Mouse (Mus musculus) Patski (cell line): Measurements from ENCODE around the gene Tmem164. TPM values are rescaled to one million over a fixed set of nuclear protein-coding genes. Genes with fewer than 3 reads are reported as not detected.

Experiments
- ATAC-seq: fragments of 100-300 bp; one replicate; pipeline ENCODE4 v1.8.0; 2021
- CTCF ChIA-PET: fragments of 350-600 bp; sonication (Branson Sonifier 250); formaldehyde crosslinking; loops from one replicate; lab custom pipeline; 2022; ENCODE audit warnings: inconsistent platforms; lab: Charles Lee
- POLR2A ChIA-PET: fragments of 350-600 bp; sonication (Branson Sonifier 250); formaldehyde crosslinking; loops from one replicate; lab custom pipeline; 2022; ENCODE audit warnings: antibody characterized with exemption, inconsistent platforms; lab: Charles Lee
- DNase-seq: peaks from one replicate; pipeline ENCODE4 v3.0.0-alpha.2; 2011; ENCODE audit warnings: low read depth, low spot score
- H3K27me3 ChIP-seq: fragments of 371-371 bp; one replicate; pipeline ENCODE4 v1.5.1; 2021
- CTCF ChIP-seq: fragments of 100-300 bp; IDR thresholded peaks from one replicate; pipeline ENCODE4 v1.5.1; 2021
- in situ Hi-C: fragments of 300-500 bp; cut with MboI; formaldehyde crosslinking; loops from 3 replicates; pipeline ENCODE4 v1.11.1; 2018; ENCODE audit warnings: low pct_unique_long_range_greater_than_20kb, mixed read lengths
- polyA plus RNA-seq: library from polyadenylated mRNA; unstranded; gene quantifications from one replicate; pipeline ENCODE4 v1.2.3, GENCODE M21; 2021

Gene Tmem164
- polyA plus RNA-seq, 1 experiment from 2014 or later, result 39.1 TPM

- ATAC-seq, result no peak
- in situ Hi-C loops, result no loop called here
- H3K27me3 ChIP-seq, result peaks cover 3% of the 10 kb centered on the region
- DNase-seq, result no peak
- ChIA-PET CTCF (interaction anchor here (1.2 kb wide), 3 partner anchors 9 to 15 kb away, joined by 4 to 5 read pairs (median 4); no protein-coding TSS in a partner anchor), POLR2A (no interaction called here)
- TF ChIP-seq CTCF, result no peak
These were observed 27.1 kb downstream of the Tmem164 start for GRCm38 (mm10) chrX:142708257-142708656.

- DNase-seq, result no peak
- in situ Hi-C loops, result no loop called here
- no peak for TF ChIP-seq CTCF
- H3K27me3 ChIP-seq, result peaks cover 20% of the 10 kb centered on the region
- CTCF ChIA-PET, result interaction anchor here (1.2 kb wide), 1 partner anchor 11 kb away, joined by 3 read pairs; no protein-coding TSS in a partner anchor
- ATAC-seq, result no peak
- POLR2A ChIA-PET, result no interaction called here
These were observed 34.8 kb downstream of the Tmem164 start for GRCm38 (mm10) chrX:142716014-142716413.

GRCm38 (mm10) chrX:142717958-142718478, 36.8 kb downstream of the Tmem164 start:
- CTCF ChIA-PET, result interaction anchor here (1.0 kb wide), 1 partner anchor 10 kb away, joined by 4 read pairs; no protein-coding TSS in a partner anchor
- ATAC-seq, result no peak
- POLR2A ChIA-PET, result no interaction called here
- H3K27me3 ChIP-seq, result peaks cover 20% of the 10 kb centered on the region
- in situ Hi-C loops, result no loop called here
- no peak for TF ChIP-seq CTCF
- no peak for DNase-seq

GRCm38 (mm10) chrX:142718759-142719158, 37.6 kb downstream of the Tmem164 start:
- TF ChIP-seq CTCF, result no peak
- ATAC-seq (no peak), DNase-seq (no peak)
- ChIA-PET CTCF (interaction anchor here (2.0 kb wide), 1 partner anchor 13 kb away, joined by 6 read pairs; no protein-coding TSS in a partner anchor), POLR2A (no interaction called here)
- in situ Hi-C loops, result no loop called here
- H3K27me3 ChIP-seq, result peaks cover 20% of the 10 kb centered on the region

- in situ Hi-C loops, result no loop called here
These were observed 40.7 kb downstream of the Tmem164 start for GRCm38 (mm10) chrX:142721897-142722296.

GRCm38 (mm10) chrX:142724203-142724602, 43.0 kb downstream of the Tmem164 start:
- in situ Hi-C loops, result no loop called here
- CTCF ChIA-PET, result interaction anchor here (0.6 to 1.6 kb wide), 2 partner anchors 17 to 50 kb away, joined by 3 to 4 read pairs; no protein-coding TSS in a partner anchor
- POLR2A ChIA-PET, result no interaction called here
- no peak for TF ChIP-seq CTCF
- no peak for DNase-seq
- no peak for ATAC-seq
- peaks cover 25% of the 10 kb centered on the region for H3K27me3 ChIP-seq

More at GRCm38 (mm10) chrX:142721897-142722296, 40.7 kb downstream of the Tmem164 start:
- no peak for DNase-seq
- peaks cover 26% of the 10 kb centered on the region for H3K27me3 ChIP-seq
- POLR2A ChIA-PET, result no interaction called here
- CTCF ChIA-PET, result interaction anchor here (1.2 kb wide), 1 partner anchor 14 kb away, joined by 4 read pairs; no protein-coding TSS in a partner anchor
- ATAC-seq, result no peak
- TF ChIP-seq CTCF, result no peak

GRCm38 (mm10) chrX:142725571-142725970, 44.4 kb downstream of the Tmem164 start:
- in situ Hi-C loops, result no loop called here
- peaks cover 21% of the 10 kb centered on the region for H3K27me3 ChIP-seq

GRCm38 (mm10) chrX:142726311-142726710, 45.1 kb downstream of the Tmem164 start:
- H3K27me3 ChIP-seq, result peaks cover 21% of the 10 kb centered on the region
- in situ Hi-C loops, result no loop called here
- CTCF ChIA-PET, result interaction anchor here (1.8 kb wide), 1 partner anchor 41 kb away, joined by 4 read pairs; no protein-coding TSS in a partner anchor
- DNase-seq (no peak), ATAC-seq (no peak)
- TF ChIP-seq CTCF, result no peak
- POLR2A ChIA-PET, result no interaction called here

More at GRCm38 (mm10) chrX:142725571-142725970, 44.4 kb downstream of the Tmem164 start:
- TF ChIP-seq CTCF, result no peak
- CTCF ChIA-PET, result interaction anchor here (0.8 to 1.8 kb wide), 4 partner anchors 12 to 52 kb away, joined by 3 to 4 read pairs (median 4); no protein-coding TSS in a partner anchor
- POLR2A ChIA-PET, result no interaction called here
- no peak for ATAC-seq
- no peak for DNase-seq

GRCm38 (mm10) chrX:142727847-142728246, 46.6 kb downstream of the Tmem164 start:
- ChIA-PET POLR2A (interaction anchor here (0.7 kb wide), 1 partner anchor 76 kb away, joined by 5 read pairs; no protein-coding TSS in a partner anchor), CTCF (no interaction called here)
- in situ Hi-C loops, result no loop called here
- DNase-seq, result no peak
- ATAC-seq, result no peak
- H3K27me3 ChIP-seq, result peaks cover 21% of the 10 kb centered on the region
- TF ChIP-seq CTCF, result no peak

GRCm38 (mm10) chrX:142729040-142729439, 47.8 kb downstream of the Tmem164 start:
- in situ Hi-C loops, result no loop called here
- ATAC-seq (no peak), DNase-seq (no peak)
- peaks cover 23% of the 10 kb centered on the region for H3K27me3 ChIP-seq
- CTCF ChIA-PET, result no interaction called here
- TF ChIP-seq CTCF, result no peak
- POLR2A ChIA-PET, result no interaction called here

- no peak for TF ChIP-seq CTCF
- ChIA-PET POLR2A (no interaction called here), CTCF (no interaction called here)
- DNase-seq (no peak), ATAC-seq (no peak)
- in situ Hi-C loops, result no loop called here
- peaks cover 19% of the 10 kb centered on the region for H3K27me3 ChIP-seq
These were observed 48.3 kb downstream of the Tmem164 start for GRCm38 (mm10) chrX:142729482-142729881.
